In the genomic region with DNA sequence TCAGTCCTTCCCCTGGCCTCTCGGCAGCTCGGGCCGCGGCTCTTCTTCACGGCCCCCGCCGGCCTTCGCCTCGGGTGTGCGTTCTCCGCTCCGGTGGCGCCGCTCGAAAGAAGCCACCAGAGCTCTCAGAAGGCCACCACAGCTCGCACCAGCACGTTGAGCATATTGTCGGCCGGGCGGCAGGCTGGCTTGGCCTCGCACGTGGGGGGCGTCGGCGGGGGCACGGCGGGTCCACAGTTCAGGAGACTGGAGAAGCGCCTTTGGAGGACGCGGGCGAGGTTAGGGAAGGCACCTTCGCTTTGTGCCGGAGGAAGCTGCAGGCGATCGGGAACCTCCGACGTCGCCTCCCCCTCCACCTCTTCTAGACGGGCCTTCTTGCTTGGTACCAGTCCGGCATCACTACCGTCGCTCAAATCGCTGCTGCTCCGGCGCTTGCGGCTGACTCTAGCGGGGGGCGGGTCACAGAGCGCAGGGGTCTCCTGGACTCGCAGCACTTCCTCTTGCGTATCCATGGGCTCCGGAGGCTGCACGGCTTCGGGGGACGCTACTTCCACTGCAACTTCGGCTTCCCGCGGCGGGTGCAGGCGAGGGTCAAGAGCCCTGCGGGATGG, we compare ENCODE assay signal across 8 mouse cellular contexts. TPM values are rescaled to one million over a fixed set of nuclear protein-coding genes. Genes with fewer than 3 reads are reported as not detected.
DNase-seq lines count a peak whose midpoint lies in the region; ATAC-seq and TF ChIP-seq lines count a peak whose summit lies in the region.

No protein-coding gene starts in this region.

- TF ChIP-seq POLR2A in olfactory bulb, adult 2 months (IDR thresholded peaks at IDR 0.05; ENCODE audit: insufficient read depth, low read depth, low read length), result no peak

- H3K27me3 ChIP-seq in heart, embryonic 10.5 days (ENCODE audit: insufficient read depth, poor library complexity, severe bottlenecking), result no peaks in the 10 kb centered on the region
- no peaks in the 10 kb centered on the region for H3K27me3 ChIP-seq in forebrain, embryonic 11.5 days (ENCODE audit: control insufficient read depth, insufficient read depth, low read length)
- 0 out of 2 replicates have a peak, but pooled peaks cover 2% of the 10 kb centered on the region for H3K27me3 ChIP-seq in hindbrain, embryonic 16.5 days (replicated peaks; ENCODE audit: control insufficient read depth, insufficient read depth, low read length)
- no peaks in the 10 kb centered on the region for H3K27me3 ChIP-seq in liver, embryonic 14.5 days (ENCODE audit: control insufficient read depth, insufficient read depth, low read length)

- TF ChIP-seq CTCF in liver, embryonic 14.5 days (IDR thresholded peaks at IDR 0.05; ENCODE audit: low read depth), result no peak
- TF ChIP-seq CTCF in olfactory bulb, adult 2 months (IDR thresholded peaks at IDR 0.05; ENCODE audit: insufficient read depth, low read depth, low read length), result no peak

- WGBS in heart, embryonic 10.5 days, result under 1% methylated on average over 61 of the region's 61 CpGs
- under 1% methylated on average over 61 of the region's 61 CpGs for WGBS in forebrain, embryonic 11.5 days
- under 1% methylated on average over 55 of the region's 61 CpGs for WGBS in hindbrain, embryonic 16.5 days
- under 1% methylated on average over 61 of the region's 61 CpGs for WGBS in liver, embryonic 14.5 days (ENCODE audit: insufficient replicate concordance)
- 1% methylated on average over 61 of the region's 61 CpGs for WGBS in olfactory bulb, adult 2 months

- ATAC-seq in forebrain, embryonic 11.5 days (replicated peaks; ENCODE audit: low FRiP score), result peak; percentile 4
- peak; percentile 1; the same call in 1 of the 2 replicates for ATAC-seq in hindbrain, embryonic 16.5 days
- ATAC-seq in liver, embryonic 14.5 days (ENCODE audit: insufficient read depth), result no peak

- no peaks in the 10 kb centered on the region for H3K36me3 ChIP-seq in heart, embryonic 10.5 days
- no peaks in the 10 kb centered on the region for H3K36me3 ChIP-seq in forebrain, embryonic 11.5 days (ENCODE audit: control insufficient read depth, insufficient read depth, low read length)
- H3K36me3 ChIP-seq in hindbrain, embryonic 16.5 days (ENCODE audit: control insufficient read depth, insufficient read depth, low read length), result no peaks in the 10 kb centered on the region
- no peaks in the 10 kb centered on the region for H3K36me3 ChIP-seq in liver, embryonic 14.5 days (replicated peaks; ENCODE audit: control insufficient read depth, insufficient read depth, low read depth)

- peak overlapping the region; percentile 92 for H3K4me3 ChIP-seq in heart, embryonic 10.5 days
- peak overlapping the region; percentile 88 for H3K4me3 ChIP-seq in forebrain, embryonic 11.5 days (ENCODE audit: low read depth, low read length)
- peak overlapping the region; percentile 67 for H3K4me3 ChIP-seq in hindbrain, embryonic 16.5 days (ENCODE audit: low read length)
- peak overlapping the region; percentile 85 to 89 for H3K4me3 ChIP-seq in liver, embryonic 14.5 days (ENCODE audit: insufficient read depth in 1 of 2, low read depth in 2 of 2, low read length in 2 of 2)
- peak overlapping the region; percentile 56 for H3K4me3 ChIP-seq in olfactory bulb, adult 2 months (ENCODE audit: insufficient read depth, low read depth, low read length)

- peaks cover 47% of the 10 kb centered on the region for H3K4me1 ChIP-seq in heart, embryonic 10.5 days
- peaks cover 7% of the 10 kb centered on the region for H3K4me1 ChIP-seq in forebrain, embryonic 11.5 days (replicated peaks; ENCODE audit: control insufficient read depth, insufficient read depth, low read length)
- H3K4me1 ChIP-seq in hindbrain, embryonic 16.5 days (ENCODE audit: control insufficient read depth, insufficient read depth, low read depth, low read length), result peaks cover 43% of the 10 kb centered on the region
- peaks cover 36 to 47% of the 10 kb centered on the region in 2 experiments for H3K4me1 ChIP-seq in liver, embryonic 14.5 days (replicated peaks; ENCODE audit: control insufficient read depth in 2 of 2, insufficient read depth in 2 of 2, low read length in 1 of 2)
- peaks cover 28% of the 10 kb centered on the region for H3K4me1 ChIP-seq in olfactory bulb, adult 2 months (ENCODE audit: control insufficient read depth, insufficient read depth, low read length)

- H3K9me3 ChIP-seq in heart, embryonic 10.5 days, result no peaks in the 10 kb centered on the region
- no peaks in the 10 kb centered on the region for H3K9me3 ChIP-seq in forebrain, embryonic 11.5 days (ENCODE audit: control insufficient read depth, low read length)
- H3K9me3 ChIP-seq in hindbrain, embryonic 16.5 days (ENCODE audit: control insufficient read depth, low read length), result no peaks in the 10 kb centered on the region
- H3K9me3 ChIP-seq in liver, embryonic 14.5 days (ENCODE audit: control insufficient read depth, low read length), result no peaks in the 10 kb centered on the region

- peak overlapping the region; percentile 97 for H3K27ac ChIP-seq in heart, embryonic 10.5 days
- peak overlapping the region; percentile 85 for H3K27ac ChIP-seq in forebrain, embryonic 11.5 days (ENCODE audit: low read depth, low read length)
- peak overlapping the region; percentile 60 for H3K27ac ChIP-seq in hindbrain, embryonic 16.5 days (ENCODE audit: low read depth, low read length)
- H3K27ac ChIP-seq in liver, embryonic 14.5 days, result peak overlapping the region; percentile 98
- peak overlapping the region; percentile 16 for H3K27ac ChIP-seq in olfactory bulb, adult 2 months (ENCODE audit: insufficient read depth, low read depth, low read length)

- H3K4me2 ChIP-seq in forebrain, embryonic 11.5 days (ENCODE audit: low read depth, low read length, severe bottlenecking), result peak overlapping the region; percentile 98
- H3K4me2 ChIP-seq in hindbrain, embryonic 16.5 days (ENCODE audit: low read length), result peak overlapping the region; percentile 79
- peak overlapping the region; percentile 98 for H3K4me2 ChIP-seq in liver, embryonic 14.5 days (ENCODE audit: low read depth)

- TF ChIP-seq EP300 in liver, embryonic 14.5 days (IDR thresholded peaks at IDR 0.05; ENCODE audit: low read depth), result no peak

- H3K9ac ChIP-seq in forebrain, embryonic 11.5 days (ENCODE audit: low read length), result peak overlapping the region; percentile 89
- H3K9ac ChIP-seq in hindbrain, embryonic 16.5 days (ENCODE audit: low read depth, low read length), result peak overlapping the region; percentile 73
- peak overlapping the region; percentile 81 for H3K9ac ChIP-seq in liver, embryonic 14.5 days (replicated peaks)

- DNase-seq in heart, embryonic 10.5 days (ENCODE audit: low spot score), result peak; percentile 90
- DNase-seq in heart, adult 11 months, result no peak
- DNase-seq in T-cell, adult 2 months (ENCODE audit: low spot score), result peak; percentile 59
- DNase-seq in forebrain, embryonic 11.5 days (ENCODE audit: low spot score), result peak; percentile 84
- DNase-seq in liver, embryonic 14.5 days (ENCODE audit: low read depth in 3 of 3, low spot score in 3 of 3), result no peak
- no peak for DNase-seq in layer of hippocampus, adult 11-12 months (ENCODE audit: low spot score)

RNA-seq across cellular contexts. Expression of gene Ier2, which starts 0.6 kb away (rescaled TPM):
- 71.6 and 103 TPM in 2 replicates for polyA plus RNA-seq in heart, embryonic 10.5 days (2016; fragmentation: Nextera tagmentation; extraction: Ambion mirVana)
- 67.3 and 68.7 TPM in 2 replicates for polyA plus RNA-seq in forebrain, embryonic 11.5 days (2014; fragmentation: Nextera tagmentation; extraction: Ambion mirVana)
- 18.2 and 19.6 TPM in 2 replicates for polyA plus RNA-seq in hindbrain, embryonic 16.5 days (2015; fragmentation: Nextera tagmentation; extraction: Ambion mirVana)
- 6.2 and 8.4 TPM in 2 replicates for polyA plus RNA-seq in liver, embryonic 14.5 days (2012; rRNA removed)
- 12.6 and 15.0 TPM in 2 replicates for polyA plus RNA-seq in liver, embryonic 14.5 days (2014; fragmentation: Nextera tagmentation; extraction: Ambion mirVana)
- not detected in 2 replicates for polyA plus RNA-seq in olfactory bulb, adult 2 months (2012; ENCODE audit: insufficient read depth, insufficient read length, low replicate concordance, missing spikeins)

RNA-seq across cellular contexts. Expression of gene Trmt1, which starts 24.0 kb away (rescaled TPM):
- 59.8 and 64.6 TPM in 2 replicates for polyA plus RNA-seq in heart, embryonic 10.5 days (2016; fragmentation: Nextera tagmentation; extraction: Ambion mirVana)
- polyA plus RNA-seq in forebrain, embryonic 11.5 days (2014; fragmentation: Nextera tagmentation; extraction: Ambion mirVana), result 52.7 and 72.3 TPM in 2 replicates
- polyA plus RNA-seq in hindbrain, embryonic 16.5 days (2015; fragmentation: Nextera tagmentation; extraction: Ambion mirVana), result 66.8 and 71.2 TPM in 2 replicates
- 37.5 and 37.6 TPM in 2 replicates for polyA plus RNA-seq in liver, embryonic 14.5 days (2012; rRNA removed)
- polyA plus RNA-seq in liver, embryonic 14.5 days (2014; fragmentation: Nextera tagmentation; extraction: Ambion mirVana), result 27.4 and 34.1 TPM in 2 replicates
- not detected in 2 replicates for polyA plus RNA-seq in olfactory bulb, adult 2 months (2012; ENCODE audit: insufficient read depth, insufficient read length, low replicate concordance, missing spikeins)

RNA-seq across cellular contexts. Expression of gene Nacc1, which starts 25.6 kb away (rescaled TPM):
- polyA plus RNA-seq in heart, embryonic 10.5 days (2016; fragmentation: Nextera tagmentation; extraction: Ambion mirVana), result 22.2 and 25.0 TPM in 2 replicates
- 34.6 and 37.7 TPM in 2 replicates for polyA plus RNA-seq in forebrain, embryonic 11.5 days (2014; fragmentation: Nextera tagmentation; extraction: Ambion mirVana)
- 12.4 and 15.5 TPM in 2 replicates for polyA plus RNA-seq in hindbrain, embryonic 16.5 days (2015; fragmentation: Nextera tagmentation; extraction: Ambion mirVana)
- polyA plus RNA-seq in liver, embryonic 14.5 days (2012; rRNA removed), result 19.0 and 21.2 TPM in 2 replicates
- polyA plus RNA-seq in liver, embryonic 14.5 days (2014; fragmentation: Nextera tagmentation; extraction: Ambion mirVana), result 6.3 and 7.6 TPM in 2 replicates
- polyA plus RNA-seq in olfactory bulb, adult 2 months (2012; ENCODE audit: insufficient read depth, insufficient read length, low replicate concordance, missing spikeins), result not detected in 2 replicates

RNA-seq across cellular contexts. Expression of gene Lyl1, which starts 39.2 kb away (rescaled TPM):
- 18.5 and 19.3 TPM in 2 replicates for polyA plus RNA-seq in heart, embryonic 10.5 days (2016; fragmentation: Nextera tagmentation; extraction: Ambion mirVana)
- 5.0 and 5.7 TPM in 2 replicates for polyA plus RNA-seq in forebrain, embryonic 11.5 days (2014; fragmentation: Nextera tagmentation; extraction: Ambion mirVana)
- polyA plus RNA-seq in hindbrain, embryonic 16.5 days (2015; fragmentation: Nextera tagmentation; extraction: Ambion mirVana), result 2.6 and 3.2 TPM in 2 replicates
- 45.4 and 46.2 TPM in 2 replicates for polyA plus RNA-seq in liver, embryonic 14.5 days (2012; rRNA removed)
- polyA plus RNA-seq in liver, embryonic 14.5 days (2014; fragmentation: Nextera tagmentation; extraction: Ambion mirVana), result 55.6 and 57.7 TPM in 2 replicates
- polyA plus RNA-seq in olfactory bulb, adult 2 months (2012; ENCODE audit: insufficient read depth, insufficient read length, low replicate concordance, missing spikeins), result not detected in 2 replicates

Comparison
In these comparisons a context has a peak if more than half of its experiments do, and no peak if none do; other contexts are left out.
1. DNase-seq: peak in heart, embryonic 10.5 days (single experiment), T-cell, adult 2 months (single experiment) and forebrain, embryonic 11.5 days (single experiment); none in heart, adult 11 months (single experiment), liver, embryonic 14.5 days (0 of 3) and layer of hippocampus, adult 11-12 months (single experiment).
2. H3K27ac ChIP-seq: peak in every context shown above with its lines; median percentile 98 in liver, embryonic 14.5 days; 97 in heart, embryonic 10.5 days; 85 in forebrain, embryonic 11.5 days; 60 in hindbrain, embryonic 16.5 days; 16 in olfactory bulb, adult 2 months.
3. Peak in every context shown above with its lines, with median percentiles within 50 percentile points of each other: H3K4me3 ChIP-seq, H3K4me2 ChIP-seq and H3K9ac ChIP-seq.